Mouse (Mus musculus): ENCODE measurements around the gene Eef1akmt3.

DNA sequence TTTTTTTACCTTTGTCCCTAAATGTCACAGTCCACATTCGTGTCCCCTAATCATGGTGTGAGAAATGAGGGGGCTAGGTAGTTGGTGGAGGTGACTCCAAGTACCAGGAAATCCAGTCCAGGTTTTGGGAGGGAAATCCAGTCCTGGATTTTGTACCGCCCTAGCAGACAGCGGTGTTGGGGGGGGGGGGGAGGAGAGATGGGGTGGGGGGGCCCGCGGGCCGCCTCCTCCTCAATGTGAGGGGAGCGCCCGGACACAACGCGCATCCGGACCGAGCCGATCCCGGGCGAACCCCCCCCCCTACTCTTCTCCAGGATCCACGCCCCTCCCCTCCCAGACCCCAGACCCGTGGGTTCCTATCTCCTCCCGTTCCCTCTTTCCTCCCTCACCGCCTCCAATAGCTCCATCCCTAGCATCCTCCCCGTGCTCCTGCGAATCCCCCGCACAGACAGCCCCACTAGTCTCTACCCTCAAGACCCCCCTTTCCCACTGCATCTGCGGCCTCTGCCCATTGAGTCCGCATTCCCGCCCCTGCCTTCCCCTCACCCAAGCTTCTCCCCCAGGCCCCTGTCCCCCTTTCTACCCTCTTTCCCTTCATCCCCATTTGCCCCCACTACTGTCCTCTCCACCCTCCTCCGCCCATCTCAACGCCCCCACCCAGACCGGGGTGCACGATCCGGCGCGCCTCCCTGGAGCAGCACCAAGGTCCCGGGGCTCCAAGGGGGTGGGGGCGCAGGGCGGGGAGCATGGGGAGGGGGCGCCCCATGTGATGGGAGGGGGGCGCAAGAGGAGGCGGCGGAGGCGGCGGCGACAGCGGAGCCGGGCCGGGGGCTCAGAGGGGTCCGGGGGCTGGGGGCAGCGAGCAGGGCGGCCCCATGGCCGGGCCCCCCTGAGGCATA lies 37.6 kb upstream of the Eef1akmt3 start:
- TF ChIP-seq CTCF (IDR thresholded peaks at IDR 0.05; ENCODE audit: insufficient read depth, low read depth, low read length) (no peak), POLR2A (IDR thresholded peaks at IDR 0.05; ENCODE audit: insufficient read depth, low read depth, low read length) (0 out of 2 replicates have a peak, but pooled peaks have one; percentile 13)

All from olfactory bulb, adult 2 months (tissue).